Mouse (Mus musculus): ENCODE results near the gene Tifab. TPM values are rescaled to one million over a fixed set of nuclear protein-coding genes. Genes with fewer than 3 reads are reported as not detected.

The Tifab gene
- total and polyA plus RNA-seq, 2 experiments = 1.1 to 1.9 TPM

DNA sequence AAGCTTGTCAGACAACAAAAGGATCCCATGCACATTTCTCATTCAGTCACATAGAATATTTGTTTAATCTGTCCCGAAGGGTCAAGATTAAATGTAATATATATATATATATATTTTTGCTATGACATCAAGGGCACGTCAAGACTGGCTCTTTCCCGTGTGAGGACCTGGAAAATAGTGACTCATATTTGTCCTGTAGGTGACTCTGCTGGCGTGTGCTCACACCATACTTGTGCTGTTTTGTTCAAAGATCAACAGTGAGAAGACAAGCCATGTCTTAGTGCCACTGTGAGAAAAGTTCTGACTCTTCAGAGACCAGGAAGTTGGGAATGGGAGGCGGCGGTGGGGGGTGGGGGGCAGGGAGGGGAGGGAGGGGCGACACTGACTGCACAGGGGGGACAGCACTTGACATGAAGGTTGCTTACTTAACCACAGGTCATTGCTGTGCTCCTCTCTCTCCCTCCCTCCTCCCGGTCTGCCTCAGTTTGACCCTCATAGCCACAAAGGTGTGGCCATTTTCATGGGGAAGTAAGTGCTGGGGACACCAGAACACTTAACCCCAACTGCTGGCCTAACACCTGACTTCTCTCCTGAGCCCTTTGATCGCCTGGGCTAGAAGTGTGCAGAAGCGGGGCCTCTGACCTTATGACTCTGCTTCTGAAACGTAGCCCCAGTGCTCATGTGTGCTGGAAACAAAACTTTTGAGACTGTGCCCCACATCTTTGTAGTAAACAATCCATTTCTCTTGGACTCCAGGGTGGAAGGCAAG, 36.1 kb downstream of the Tifab start:
- Histone ChIP-seq H3K79me2 (ENCODE audit: control insufficient read depth, insufficient read depth, low read length) (no peaks in the 10 kb centered on the region), H3K4me3 (ENCODE audit: insufficient read depth, low read depth, low read length) (no peak overlapping the region), H3K27me3 (ENCODE audit: control insufficient read depth, insufficient read depth, low read length) (no peaks in the 10 kb centered on the region), H3K9ac (ENCODE audit: low read depth, low read length) (no peak overlapping the region), H3K27ac (replicated peaks; ENCODE audit: insufficient read depth, low read depth, low read length) (no peak overlapping the region), H3K36me3 (ENCODE audit: control insufficient read depth, insufficient read depth, low read length) (no peaks in the 10 kb centered on the region), H3K4me1 (ENCODE audit: control insufficient read depth, insufficient read depth, low read length) (no peaks in the 10 kb centered on the region)
- DNase-seq (ENCODE audit: extremely low read depth, low read depth, low spot score) = no peak
- TF ChIP-seq POLR2A (IDR thresholded peaks at IDR 0.05; ENCODE audit: extremely low read depth, insufficient read depth, low read length) (no peak), CTCF (IDR thresholded peaks at IDR 0.05; ENCODE audit: low read depth, low read length) (no peak)
- WGBS = 54% methylated on average over 11 of the region's 11 CpGs

DNA sequence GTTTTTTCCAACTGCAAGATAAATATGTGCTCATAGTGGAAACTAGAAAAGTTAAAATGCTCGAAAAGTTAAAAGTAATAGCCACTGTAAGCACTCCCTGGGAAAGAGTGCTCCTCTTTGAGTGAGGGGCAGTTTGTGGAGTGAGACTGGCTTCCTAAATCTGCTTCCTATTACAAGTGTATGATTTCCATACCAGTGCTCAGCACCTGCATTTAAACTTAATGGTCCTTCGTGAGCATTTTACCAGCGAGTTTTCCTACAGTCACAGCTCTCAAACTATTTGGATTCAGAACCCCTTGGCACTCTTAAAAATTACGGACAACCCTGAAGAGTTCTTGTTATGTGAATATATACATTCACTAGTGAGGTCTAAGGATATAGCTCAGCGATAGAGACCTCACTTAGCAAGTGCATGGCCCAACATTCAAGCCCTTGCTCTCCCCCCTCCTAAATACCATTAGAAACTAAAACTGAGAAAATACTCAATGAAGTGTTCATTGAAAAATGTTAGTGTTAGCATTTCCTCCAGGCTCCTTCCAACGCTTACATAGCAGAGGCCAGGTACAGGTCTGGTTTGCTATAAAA, 39.4 kb downstream of the Tifab start:
- no peak for TF ChIP-seq CTCF (IDR thresholded peaks at IDR 0.05; ENCODE audit: low read depth, low read length)
- TF ChIP-seq POLR2A (IDR thresholded peaks at IDR 0.05; ENCODE audit: extremely low read depth, insufficient read depth, low read length) = no peak
- Histone ChIP-seq H3K27me3 (ENCODE audit: control insufficient read depth, insufficient read depth, low read length) (no peaks in the 10 kb centered on the region), H3K4me1 (ENCODE audit: control insufficient read depth, insufficient read depth, low read length) (peaks cover 6% of the 10 kb centered on the region), H3K36me3 (ENCODE audit: control insufficient read depth, insufficient read depth, low read length) (no peaks in the 10 kb centered on the region), H3K27ac (replicated peaks; ENCODE audit: insufficient read depth, low read depth, low read length) (no peak overlapping the region), H3K4me3 (ENCODE audit: insufficient read depth, low read depth, low read length) (no peak overlapping the region), H3K9ac (ENCODE audit: low read depth, low read length) (no peak overlapping the region), H3K79me2 (ENCODE audit: control insufficient read depth, insufficient read depth, low read length) (peaks cover 12% of the 10 kb centered on the region; the same call in 1 of the 2 replicates)
- WGBS = 76% methylated on average over 6 of the region's 6 CpGs
- no peak for DNase-seq (ENCODE audit: extremely low read depth, low read depth, low spot score)

- peaks cover 37% of the 10 kb centered on the region; the same call in 1 of the 2 replicates for H3K79me2 ChIP-seq (ENCODE audit: control insufficient read depth, insufficient read depth, low read length)
- peak within 1 kb of the TSS; percentile 97 for H3K9ac ChIP-seq (ENCODE audit: low read depth, low read length)
- WGBS = 98% methylated on average over 2 of the region's 2 CpGs
- H3K36me3 ChIP-seq (ENCODE audit: control insufficient read depth, insufficient read depth, low read length) = no peaks in the 10 kb centered on the region
- peak within 1 kb of the TSS; percentile 86 for H3K4me3 ChIP-seq (ENCODE audit: insufficient read depth, low read depth, low read length)
- DNase-seq (ENCODE audit: extremely low read depth, low read depth, low spot score) = no peak
- TF ChIP-seq POLR2A (IDR thresholded peaks at IDR 0.05; ENCODE audit: extremely low read depth, insufficient read depth, low read length) (no peak), CTCF (IDR thresholded peaks at IDR 0.05; ENCODE audit: low read depth, low read length) (no peak)
- H3K4me1 ChIP-seq (ENCODE audit: control insufficient read depth, insufficient read depth, low read length) = peaks cover 19% of the 10 kb centered on the region
- no peaks in the 10 kb centered on the region for H3K27me3 ChIP-seq (ENCODE audit: control insufficient read depth, insufficient read depth, low read length)
- H3K27ac ChIP-seq (replicated peaks; ENCODE audit: insufficient read depth, low read depth, low read length) = peak within 1 kb of the TSS; percentile 53
Measured at GRCm38 (mm10) chr13:56136200-56136599, 42.5 kb downstream of the Tifab start, which contains the start of gene H2afy. H2afy (minus strand) TSS chr13:56136361.

DNA sequence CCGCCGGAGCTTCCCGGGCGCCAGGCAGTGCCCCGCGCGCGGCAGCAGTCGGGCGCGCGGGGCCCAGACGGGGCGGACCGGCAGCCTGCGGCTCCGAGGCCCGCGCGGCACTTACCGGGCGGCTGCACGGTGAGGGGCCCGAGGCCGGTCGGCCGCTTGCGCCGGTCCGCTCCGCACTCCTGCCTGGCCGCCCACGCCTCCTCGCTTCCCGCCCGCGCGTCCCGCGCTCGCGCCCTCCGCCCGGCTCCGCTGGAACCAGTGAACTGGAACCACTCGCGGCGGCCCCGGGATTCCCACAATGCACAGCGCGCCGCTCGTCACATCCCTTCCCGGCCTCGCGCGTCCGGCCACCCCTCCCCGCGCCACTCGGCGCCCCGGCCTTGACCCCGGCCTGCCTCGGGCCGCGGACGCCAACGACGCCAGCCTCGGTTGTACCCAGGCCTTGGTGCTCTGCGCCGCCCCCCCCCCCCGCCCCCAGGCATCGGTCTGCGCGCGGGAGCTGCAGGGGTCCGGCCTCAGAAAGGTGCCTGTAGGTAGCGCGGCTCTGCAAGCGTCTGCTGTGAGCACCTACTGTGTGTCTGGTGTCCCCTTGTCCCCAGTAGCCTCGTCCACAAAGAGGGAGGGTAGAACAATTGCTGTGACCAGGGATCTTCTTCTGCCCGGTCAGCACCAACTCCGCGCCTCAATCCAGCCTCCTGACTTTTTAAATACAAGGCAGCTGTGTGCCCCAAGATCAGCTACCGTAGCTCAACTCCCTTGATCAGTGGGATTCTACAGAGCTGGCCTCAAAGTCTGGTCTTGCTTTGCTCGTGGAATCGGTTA, 43.2 kb downstream of the Tifab start:
- peak; percentile 61 for DNase-seq (ENCODE audit: extremely low read depth, low read depth, low spot score)
- Histone ChIP-seq H3K4me3 (ENCODE audit: insufficient read depth, low read depth, low read length) (peak overlapping the region; percentile 86), H3K79me2 (ENCODE audit: control insufficient read depth, insufficient read depth, low read length) (peaks cover 42% of the 10 kb centered on the region), H3K9ac (ENCODE audit: low read depth, low read length) (peak overlapping the region; percentile 97), H3K27me3 (ENCODE audit: control insufficient read depth, insufficient read depth, low read length) (no peaks in the 10 kb centered on the region), H3K4me1 (ENCODE audit: control insufficient read depth, insufficient read depth, low read length) (peaks cover 19% of the 10 kb centered on the region), H3K27ac (replicated peaks; ENCODE audit: insufficient read depth, low read depth, low read length) (peak overlapping the region; percentile 53), H3K36me3 (ENCODE audit: control insufficient read depth, insufficient read depth, low read length) (no peaks in the 10 kb centered on the region)
- WGBS = 2% methylated on average over 87 of the region's 89 CpGs
- no peak for TF ChIP-seq CTCF (IDR thresholded peaks at IDR 0.05; ENCODE audit: low read depth, low read length)
- peak; percentile 81; the same call in 1 of the 2 replicates for TF ChIP-seq POLR2A (IDR thresholded peaks at IDR 0.05; ENCODE audit: extremely low read depth, insufficient read depth, low read length)

DNA sequence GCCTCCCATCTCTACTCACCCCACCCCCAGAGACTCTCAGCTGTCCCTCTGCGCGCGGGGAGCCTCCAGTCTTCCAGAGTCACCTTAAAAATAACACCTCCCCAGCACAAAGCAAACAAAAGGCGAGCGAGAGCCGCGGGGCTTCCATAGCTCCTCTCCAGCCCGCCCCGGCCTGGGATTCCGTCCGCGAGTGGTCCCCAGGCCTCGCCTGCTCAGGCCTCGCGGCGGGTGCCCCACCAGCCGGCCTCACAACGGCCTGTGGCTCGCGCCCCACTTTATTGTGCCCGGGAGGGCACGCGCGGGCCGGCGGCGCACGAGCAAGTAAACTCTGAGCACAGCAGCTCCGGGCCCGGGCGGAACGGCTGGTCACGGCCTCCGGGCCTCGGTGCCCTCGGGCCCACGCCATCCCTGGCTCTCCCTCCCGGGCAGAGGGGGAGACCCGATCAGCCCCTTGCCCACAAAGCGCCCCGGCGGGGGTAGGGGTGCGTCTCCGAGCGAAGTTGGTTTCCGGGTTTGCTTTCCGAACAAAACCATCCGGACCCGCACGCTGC, 44.0 kb downstream of the Tifab start:
- DNase-seq (ENCODE audit: extremely low read depth, low read depth, low spot score) = peak; percentile 24
- no peaks in the 10 kb centered on the region for H3K27me3 ChIP-seq (ENCODE audit: control insufficient read depth, insufficient read depth, low read length)
- WGBS = under 1% methylated on average over 50 of the region's 50 CpGs
- H3K9ac ChIP-seq (ENCODE audit: low read depth, low read length) = peak overlapping the region; percentile 97
- no peak for TF ChIP-seq POLR2A (IDR thresholded peaks at IDR 0.05; ENCODE audit: extremely low read depth, insufficient read depth, low read length)
- TF ChIP-seq CTCF (IDR thresholded peaks at IDR 0.05; ENCODE audit: low read depth, low read length) = no peak
- H3K36me3 ChIP-seq (ENCODE audit: control insufficient read depth, insufficient read depth, low read length) = no peaks in the 10 kb centered on the region
- peaks cover 19% of the 10 kb centered on the region for H3K4me1 ChIP-seq (ENCODE audit: control insufficient read depth, insufficient read depth, low read length)
- peak overlapping the region; percentile 52 for H3K27ac ChIP-seq (replicated peaks; ENCODE audit: insufficient read depth, low read depth, low read length)
- H3K79me2 ChIP-seq (ENCODE audit: control insufficient read depth, insufficient read depth, low read length) = peaks cover 50% of the 10 kb centered on the region
- H3K4me3 ChIP-seq (ENCODE audit: insufficient read depth, low read depth, low read length) = peak overlapping the region; percentile 86

Measured in liver, adult 2 months (tissue).